Mouse (Mus musculus): ENCODE results near the gene Mfsd5.

Gene Mfsd5

DNA sequence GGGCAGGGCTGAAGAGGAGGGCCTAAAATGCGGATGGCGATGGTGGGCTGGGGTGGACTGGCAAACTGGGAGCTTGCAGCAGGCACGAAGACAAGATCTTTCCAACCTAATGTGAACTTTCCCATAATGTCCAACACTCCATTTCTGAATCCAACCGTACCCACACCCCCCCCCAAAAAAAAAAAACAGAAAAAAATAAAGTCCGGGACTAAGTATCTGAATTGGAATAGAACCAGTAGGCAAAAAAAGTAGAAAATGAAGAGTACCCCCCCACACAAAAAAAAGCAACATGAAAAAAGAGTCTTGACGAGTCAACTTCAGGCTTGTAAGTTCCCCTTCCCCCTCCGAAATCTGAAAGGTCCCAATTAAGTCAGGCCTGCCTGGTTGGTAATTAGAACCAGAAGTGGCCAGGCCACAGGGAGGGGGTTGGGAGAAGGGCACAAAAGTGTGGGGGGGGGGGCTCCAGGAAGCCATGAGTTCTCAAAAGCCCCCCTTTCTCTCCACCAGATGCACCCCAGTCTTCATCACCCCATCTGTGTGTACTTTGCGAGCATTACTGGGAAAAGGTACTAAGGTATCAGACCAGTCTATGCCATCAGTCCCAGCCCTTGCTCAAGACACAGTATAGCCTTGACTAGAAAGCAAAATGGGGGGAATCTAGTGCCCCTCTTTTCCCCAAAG lies 31.0 kb upstream of the Mfsd5 start:
- DNase-seq (ENCODE audit: low read depth) = no peak

DNA sequence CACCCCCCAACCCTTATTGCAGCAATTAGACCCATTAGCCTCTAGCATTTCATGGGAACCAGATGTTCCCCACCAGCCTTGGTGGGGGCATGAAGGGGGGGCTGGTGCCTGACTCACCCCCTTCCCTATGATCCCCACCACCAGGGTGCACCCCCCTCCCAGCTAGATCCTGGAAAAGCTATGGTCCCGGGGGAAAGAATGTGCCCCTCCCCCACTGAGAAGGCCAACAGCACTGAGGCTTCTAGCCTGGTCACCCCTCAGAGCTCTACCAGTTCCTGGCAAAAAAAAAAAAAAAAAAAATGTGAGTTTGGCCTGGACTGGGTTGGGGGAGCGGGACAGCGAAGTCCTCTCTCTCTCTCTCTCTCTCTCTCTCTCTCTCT lies 30.5 kb upstream of the Mfsd5 start:
- DNase-seq (ENCODE audit: low read depth) = no peak

DNA sequence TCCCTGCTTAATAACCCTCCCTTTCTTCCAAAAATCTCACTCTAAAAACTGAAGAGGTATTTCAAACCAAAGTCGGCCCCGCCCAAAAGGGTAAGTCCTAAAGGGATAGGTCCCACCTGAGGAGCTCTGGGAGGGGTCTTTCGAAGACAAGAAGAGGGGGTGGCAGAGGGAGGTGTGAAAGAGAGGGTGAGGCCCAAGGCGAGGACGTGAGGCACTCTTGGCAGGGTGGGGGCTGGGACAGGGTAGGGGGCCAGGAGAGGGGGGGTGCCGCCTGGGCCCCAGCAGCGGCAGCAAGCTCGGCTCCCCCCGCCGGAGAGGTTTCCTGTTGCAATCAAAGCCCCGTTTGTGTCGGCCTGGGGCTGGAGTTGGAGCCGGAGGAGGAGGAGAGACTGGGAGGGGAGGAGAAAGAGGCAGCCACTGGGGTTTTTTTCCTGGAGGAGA lies 30.0 kb upstream of the Mfsd5 start:
- DNase-seq (ENCODE audit: low read depth) = no peak

DNA sequence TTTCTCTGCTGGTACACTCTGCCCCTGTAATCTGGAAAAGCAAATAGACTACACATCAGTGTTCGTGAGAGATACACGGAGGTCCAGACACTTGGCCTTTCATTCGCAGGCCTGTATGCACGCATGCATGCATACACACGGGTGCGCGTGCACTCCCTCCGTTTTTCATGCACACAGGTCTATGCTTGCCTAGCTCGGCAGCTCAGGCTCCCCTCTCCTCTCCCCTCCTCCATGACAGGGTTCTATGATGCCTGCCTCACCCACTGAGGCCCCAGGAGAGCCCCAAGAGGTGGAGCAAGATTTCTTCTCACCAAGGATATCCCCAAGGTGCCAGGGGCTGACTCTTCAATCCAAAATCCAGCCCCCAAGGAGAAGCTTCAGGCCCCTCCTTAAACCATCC lies 29.3 kb upstream of the Mfsd5 start:
- no peak for DNase-seq (ENCODE audit: low read depth)

DNA sequence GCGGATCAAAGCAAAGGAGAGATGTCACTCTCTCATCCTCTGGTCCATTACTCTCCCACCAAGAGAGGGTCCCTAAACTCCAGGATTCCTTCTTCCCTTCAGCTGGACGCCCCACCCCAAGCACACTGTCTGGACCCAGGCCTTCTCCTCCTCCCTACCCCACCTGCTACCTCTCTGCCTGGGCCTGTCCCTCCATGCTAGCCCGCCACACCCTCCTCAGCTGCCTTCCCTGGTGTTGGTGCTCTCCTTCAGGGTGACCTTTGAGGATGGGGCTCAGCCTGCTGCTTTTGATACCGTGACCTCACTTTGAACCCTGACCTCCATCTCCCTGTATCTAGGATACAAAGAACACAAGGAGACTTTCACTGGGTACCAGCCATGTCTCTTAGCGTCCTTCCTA lies 28.7 kb upstream of the Mfsd5 start:
- no peak for DNase-seq (ENCODE audit: low read depth)

DNA sequence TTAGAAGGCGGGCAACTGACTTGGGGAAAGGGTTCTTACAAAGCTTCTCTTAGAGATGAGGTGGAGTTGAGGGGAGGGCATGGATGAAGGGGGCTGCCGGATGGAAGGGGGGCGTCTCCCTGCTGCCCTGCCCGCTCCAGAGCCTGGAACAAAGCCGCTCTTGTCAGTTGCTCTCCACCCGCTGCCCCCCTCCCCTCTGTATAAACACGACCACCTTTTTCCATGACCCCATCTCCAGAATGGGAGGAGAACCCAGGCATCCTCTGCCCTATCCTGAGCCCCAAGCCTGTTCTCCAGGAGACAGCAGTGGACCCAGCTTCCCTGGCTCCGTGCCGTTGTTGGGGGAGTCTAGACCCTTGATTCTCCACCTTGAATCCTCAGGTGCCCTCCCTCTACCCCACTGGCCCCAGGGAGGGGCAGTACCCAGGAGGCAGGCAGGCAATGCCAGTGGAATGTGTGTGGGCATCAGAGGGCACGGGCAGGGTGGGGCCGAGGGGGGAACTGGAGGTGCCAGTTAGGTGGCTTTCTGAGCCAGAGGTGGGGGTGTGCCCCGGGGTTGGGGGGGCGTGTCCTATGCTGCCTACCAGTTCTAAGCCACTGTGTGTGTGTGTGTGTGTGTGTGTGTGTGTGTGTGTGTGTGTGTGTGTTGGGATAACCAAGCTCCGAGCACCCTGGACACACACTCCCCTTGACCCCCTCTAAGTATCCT lies 23.6 kb upstream of the Mfsd5 start:
- no peak for DNase-seq (ENCODE audit: low read depth)

DNA sequence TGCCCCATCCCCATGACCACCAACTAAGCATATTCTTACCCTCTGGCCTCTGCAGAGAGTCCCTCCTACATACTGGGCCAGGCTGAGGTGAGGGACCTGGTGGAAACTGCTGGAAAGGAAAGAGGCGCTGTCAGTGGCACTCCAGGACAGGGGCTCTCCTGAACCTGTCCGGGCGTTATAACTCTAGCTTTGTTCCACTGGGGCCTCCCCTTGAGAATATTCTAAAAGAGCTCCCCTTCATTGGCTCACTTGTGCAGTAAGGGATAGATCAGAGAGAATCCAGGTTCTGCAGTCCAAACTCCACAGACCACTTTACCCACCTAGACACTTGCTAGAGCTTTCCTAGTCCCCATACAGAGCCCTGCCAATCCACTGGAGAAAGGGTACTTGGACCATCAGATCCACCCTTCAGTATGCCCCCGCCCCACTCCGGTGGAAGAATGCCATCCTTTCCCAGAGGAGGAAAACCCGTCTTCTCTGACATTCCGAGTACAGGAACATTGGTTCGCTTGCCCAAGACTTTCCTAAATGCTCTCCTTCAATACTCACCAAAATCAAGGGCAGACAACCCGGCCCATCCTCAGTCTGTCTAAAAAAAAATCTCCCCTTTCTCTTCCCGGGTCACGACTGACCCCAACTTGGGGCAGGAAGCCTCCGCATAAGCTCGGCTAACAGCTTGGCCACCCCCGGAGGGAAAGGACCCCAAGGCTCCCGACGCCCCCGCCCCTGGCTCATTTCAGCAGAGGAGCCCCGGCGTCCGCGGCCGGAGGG lies 22.6 kb upstream of the Mfsd5 start:
- DNase-seq (ENCODE audit: low read depth) = no peak

DNA sequence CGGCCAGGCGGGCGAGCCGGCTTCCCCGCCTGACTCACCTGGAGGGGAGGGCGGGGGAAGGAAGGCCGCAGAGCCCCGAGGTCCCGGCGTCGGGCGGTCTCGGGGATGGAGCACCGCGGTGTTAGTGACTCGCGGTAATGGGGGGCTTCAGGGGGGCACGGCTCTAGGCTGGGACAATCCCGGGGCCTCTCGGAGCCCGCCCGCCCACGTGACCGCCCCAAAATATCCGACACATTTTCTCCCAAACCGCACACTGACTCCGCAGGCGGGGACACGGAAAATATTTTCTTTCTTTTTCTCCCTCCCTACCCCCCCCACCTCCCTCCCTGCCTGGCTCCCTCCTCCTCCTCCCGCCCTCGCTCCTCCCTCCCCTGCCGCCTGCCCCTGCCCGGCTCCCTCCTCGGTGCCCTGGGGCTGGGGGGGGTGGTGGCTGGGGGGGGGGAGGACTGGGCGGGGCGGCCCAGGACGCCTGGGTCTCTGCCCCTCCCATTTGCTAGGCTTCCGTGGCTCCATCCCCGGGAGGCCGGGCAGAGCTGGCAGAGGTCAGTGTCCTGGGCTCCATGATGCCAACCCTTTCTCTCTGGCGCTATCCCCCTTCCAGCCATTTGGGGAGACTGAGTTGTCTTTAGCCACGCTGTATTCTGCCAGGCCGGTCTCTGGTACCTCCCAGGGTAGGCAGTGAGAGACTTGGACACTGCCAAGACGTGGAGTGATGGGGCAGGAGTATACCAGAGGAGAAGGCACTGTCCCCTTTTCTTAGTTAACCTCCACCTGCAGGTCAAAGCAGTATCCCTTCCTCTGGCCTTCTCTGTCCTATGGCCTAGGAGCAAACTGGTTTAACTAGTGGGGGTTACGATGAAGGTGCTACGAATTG lies 21.8 kb upstream of the Mfsd5 start, which contains the start of gene Rarg:
TSS of gene Rarg (minus strand) at position 316 of the 874 bp plus-strand sequence.
- peak; percentile 77 for DNase-seq (ENCODE audit: low read depth)

DNA sequence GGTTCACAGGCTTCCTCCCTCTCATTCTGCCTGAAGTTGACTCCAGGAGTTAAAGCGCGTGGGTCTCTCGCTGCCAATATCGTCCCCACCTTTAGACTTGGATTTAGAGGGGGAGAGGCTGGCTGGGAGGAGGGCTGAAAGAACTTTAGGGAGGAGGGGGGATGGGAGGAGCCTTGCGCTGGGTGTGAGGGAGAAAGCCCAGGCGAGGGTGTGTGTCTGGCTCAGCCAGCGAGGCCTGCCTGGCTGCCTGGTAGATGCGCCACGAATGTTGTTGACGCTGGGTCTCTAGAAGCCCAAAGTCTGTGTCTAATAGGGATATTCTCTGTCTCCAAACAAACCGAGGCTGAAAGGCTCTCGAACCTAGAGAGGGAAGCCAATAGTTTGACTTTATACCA lies 21.2 kb upstream of the Mfsd5 start:
- no peak for DNase-seq (ENCODE audit: low read depth)

DNA sequence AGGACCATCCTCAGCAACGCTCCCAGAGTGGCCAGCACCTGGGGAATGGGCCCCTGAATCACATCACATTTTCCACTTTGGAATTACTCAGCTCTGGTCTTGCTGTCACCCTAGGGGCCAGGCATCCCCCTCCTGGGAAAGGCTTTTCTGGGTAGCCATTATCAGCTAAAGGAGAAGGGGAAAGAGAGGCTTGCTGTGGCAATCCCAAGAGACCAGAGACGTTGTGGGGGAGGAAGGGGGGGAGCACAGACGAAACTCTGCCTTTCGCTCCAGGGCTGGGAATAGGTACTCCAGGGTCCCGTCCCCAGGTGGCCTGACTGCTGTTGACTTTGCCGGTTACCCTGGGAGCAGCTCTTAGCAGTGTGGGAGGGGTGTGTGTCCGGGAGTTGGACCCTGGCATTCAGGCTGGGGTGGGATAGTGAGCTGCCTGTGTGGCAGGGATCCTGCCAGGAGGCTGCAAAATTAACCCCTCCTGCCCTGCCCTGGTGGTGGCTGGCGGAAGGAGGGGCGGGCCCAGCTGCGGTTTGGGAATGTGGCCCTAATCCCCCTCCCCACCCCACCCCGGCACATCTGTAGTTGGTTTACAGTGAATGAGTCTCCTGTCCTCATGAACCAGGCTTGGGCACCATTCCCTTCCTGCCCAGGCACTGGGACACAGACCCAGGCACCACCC lies 20.5 kb upstream of the Mfsd5 start:
- DNase-seq (ENCODE audit: low read depth) = no peak

DNA sequence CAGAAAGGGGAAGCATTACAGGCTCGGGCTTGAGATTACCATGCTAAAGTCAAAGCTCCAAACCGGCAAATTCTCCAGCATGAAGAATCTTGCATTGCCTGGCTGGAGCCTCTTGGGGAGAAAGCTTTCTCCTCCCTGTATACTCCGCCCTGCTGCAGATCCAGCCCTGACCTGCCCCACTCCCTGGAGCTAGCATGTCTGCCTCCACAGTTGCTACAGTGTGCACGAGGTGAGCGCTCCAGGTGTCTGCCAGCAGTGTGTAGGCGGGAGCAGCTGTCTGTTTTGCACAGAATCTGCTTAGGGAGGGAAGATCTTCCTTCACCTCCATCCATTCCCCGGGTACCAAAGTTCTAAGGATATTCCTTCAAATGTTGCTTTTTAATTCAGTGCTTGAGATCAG lies 16.7 kb upstream of the Mfsd5 start:
- no peak for DNase-seq (ENCODE audit: low read depth)

DNA sequence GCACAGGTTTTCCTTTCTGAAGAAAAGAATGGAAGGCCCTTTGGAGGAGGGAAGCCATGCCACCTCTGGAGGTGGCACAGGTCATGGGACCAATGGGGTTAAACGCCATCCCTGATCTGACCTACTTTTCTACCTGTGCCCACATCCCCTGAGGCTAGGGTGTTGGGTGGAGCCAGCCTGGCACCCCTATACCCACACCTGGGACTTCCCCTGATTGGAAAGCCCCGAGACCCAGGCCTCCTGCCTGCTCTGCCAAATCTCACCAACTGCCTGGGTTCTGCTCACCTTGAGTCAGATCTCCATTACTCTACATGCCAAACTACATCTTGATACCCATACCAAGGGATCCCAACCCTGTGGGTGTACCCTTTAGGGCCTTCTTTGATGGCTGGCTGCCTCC lies 16.2 kb upstream of the Mfsd5 start:
- peak; percentile 87 for DNase-seq (ENCODE audit: low read depth)

DNA sequence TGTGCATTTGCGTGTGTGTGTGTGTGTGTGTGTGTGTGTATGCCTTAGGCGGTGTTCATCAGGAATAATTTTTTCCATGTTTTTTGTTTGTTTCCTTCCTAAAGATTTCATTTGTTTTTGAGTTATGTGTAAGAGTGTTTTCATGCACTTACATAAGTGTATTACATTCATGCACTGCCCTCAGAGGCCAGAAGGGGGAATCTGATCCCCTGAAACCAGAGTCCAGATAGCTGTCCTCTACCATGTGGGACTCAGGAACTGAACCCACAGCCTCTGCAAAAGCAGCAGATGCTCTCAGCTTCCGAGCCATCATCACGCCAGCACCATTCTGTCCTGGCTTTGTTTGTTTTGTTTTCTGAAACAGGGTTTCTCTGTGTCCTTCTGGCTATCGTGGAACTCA lies 13.7 kb upstream of the Mfsd5 start:
- DNase-seq (ENCODE audit: low read depth) = peak; percentile 50

DNA sequence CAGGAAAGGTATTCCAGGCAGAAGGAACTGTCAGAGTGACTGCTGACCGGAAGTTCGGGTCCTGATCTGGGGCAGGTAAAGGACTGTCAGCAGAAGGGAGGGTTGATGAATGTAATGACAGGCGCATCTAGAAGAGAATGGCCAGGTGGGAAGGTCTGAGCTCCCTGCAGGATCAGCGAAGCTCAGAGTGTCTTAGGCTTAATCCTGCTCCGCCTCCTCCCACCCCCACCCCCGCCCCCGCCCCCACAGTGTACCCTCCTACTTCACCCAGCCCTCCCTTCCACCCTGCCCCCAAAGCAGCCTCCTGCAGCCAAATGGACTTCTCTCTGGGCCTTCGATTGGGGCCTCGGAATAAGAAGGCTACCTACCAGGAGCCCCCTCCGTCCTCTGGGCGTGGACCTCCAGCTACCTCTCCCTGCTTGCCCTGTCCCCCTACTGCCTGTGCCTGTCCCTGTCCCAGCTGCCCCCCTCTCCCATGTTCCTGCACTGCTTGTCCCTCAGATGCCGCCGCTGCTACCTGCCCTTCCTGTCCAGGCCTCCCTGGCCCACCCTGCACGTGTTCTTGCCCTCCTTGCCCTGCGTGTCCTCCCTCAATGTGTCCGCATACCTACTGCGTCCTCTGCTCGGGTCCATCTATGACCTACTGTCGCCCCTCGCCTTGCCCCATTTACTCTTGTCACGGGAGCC lies 8.8 kb upstream of the Mfsd5 start, which contains the start of gene Gm9918:
TSS of gene Gm9918 (plus strand) at position 290 of the 687 bp plus-strand sequence.
- DNase-seq (ENCODE audit: low read depth) = no peak

DNA sequence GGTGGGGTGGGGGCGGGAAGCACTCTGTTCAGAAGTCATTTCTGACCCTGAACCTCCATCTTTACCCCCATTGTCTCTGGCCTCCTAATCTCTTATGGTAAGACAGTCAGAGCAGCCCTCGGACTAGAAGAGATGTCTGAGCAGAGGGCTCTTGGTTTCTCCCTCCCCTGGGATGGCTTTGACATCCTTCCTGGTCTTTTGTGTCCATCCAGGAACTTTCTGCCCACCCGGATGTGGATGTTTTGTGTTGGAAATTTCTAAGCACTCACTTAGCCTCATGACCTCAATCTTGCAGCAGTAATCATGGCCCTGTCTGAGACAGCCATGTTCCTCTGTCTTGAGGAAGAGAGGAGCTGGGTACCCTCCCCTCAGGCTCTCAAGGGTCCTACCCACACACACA lies 7.8 kb upstream of the Mfsd5 start:
- DNase-seq (ENCODE audit: low read depth) = no peak

DNA sequence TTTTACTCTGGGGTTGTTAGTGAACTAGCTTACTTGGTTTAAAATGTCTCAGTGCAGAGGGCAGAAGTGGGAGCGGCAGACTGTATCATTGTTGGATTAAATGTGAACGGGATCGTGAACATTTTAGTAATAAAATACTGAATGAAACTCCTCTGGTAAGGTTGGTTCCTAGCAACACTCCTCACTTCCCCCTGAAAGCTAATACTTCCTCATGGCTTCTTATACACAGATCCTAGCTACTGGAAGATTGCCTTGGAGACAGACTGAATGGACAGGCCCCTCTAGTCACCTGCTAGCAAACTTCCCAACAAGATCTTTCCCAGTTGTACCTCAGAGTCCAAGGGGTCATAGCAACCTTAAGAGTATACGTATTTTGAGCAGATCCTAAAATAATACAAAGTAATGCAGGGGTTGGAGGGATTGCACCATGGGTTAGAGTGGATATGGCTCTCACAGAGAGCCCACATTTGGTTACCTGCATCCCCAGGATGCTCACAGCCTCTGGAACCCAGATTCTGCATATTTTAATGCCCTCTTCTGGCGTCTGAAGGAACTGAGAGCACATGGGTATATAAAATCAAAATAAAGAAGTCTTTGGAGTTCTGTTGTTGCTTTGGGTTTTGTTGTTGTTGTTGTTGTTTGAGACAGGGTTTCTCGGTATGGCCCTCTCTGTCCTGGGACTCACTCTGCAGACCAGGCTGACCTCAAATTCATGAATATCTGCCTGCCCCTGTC lies 5.1 kb upstream of the Mfsd5 start:
- DNase-seq (ENCODE audit: low read depth) = no peak

DNA sequence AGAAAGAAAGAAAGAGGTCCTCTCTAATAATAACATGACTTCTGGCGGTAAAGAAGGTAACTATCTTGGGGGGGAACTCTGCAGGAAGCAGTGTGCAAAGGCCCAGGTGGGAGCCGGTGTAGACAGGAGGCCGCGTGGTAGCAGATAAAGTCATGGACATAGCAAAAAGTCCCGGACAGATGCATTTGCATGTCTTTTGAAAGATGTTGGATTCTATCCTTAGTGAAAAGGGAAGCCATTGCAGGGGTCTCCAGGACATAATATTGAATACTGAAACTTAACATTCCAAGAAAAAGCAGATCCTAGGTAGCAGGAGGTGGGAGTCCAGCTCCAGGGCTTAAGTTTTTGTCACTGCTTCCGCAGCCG lies 545 bp upstream of the Mfsd5 start:
- no peak for DNase-seq (ENCODE audit: low read depth)

DNA sequence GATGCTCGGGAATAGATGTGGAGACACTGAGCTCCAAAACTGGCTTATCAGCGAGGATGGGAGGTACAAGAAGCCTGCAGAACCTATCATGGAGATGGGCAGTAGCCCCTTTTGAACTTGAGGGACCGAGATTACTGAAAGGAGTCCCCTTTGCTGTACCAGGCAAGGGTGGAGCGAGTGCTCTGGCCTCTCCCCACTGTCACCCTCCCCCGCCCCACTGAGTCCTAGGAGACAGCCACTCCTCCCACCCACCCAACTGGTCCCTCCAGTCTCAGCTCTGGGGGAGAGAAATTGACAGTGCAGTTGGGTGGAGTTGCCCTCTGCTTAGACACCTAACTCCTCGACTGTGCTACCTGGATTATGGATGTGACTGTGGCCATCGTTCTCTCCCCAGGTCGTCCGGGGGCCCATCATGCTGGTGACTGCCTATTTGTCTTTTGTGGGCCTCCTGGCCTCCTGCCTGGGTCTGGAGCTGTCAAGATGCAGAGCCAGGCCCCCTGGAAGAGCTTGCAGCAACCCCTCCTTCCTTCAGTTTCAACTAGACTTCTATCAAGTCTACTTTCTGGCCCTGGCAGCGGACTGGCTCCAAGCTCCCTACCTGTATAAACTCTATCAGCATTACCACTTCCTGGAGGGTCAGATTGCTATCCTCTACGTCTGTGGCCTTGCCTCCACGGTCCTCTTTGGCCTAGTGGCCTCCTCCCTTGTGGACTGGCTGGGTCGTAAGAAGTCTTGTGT lies 698 bp downstream of the Mfsd5 start:
- no peak for DNase-seq (ENCODE audit: low read depth)

DNA sequence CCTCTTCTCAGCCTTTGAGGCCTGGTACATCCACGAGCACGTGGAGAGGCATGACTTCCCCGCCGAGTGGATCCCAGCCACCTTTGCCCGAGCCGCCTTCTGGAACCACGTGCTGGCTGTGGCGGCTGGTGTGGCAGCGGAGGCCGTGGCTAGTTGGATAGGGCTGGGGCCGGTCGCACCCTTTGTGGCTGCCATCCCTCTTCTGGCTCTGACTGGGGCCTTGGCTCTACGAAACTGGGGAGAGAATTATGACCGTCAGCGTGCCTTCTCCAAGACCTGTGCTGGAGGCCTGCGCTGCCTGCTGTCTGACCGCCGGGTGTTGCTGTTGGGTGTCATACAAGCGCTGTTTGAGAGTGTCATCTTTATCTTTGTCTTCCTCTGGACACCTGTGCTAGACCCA lies 1.4 kb downstream of the Mfsd5 start:
- DNase-seq (ENCODE audit: low read depth) = no peak
